Mouse (Mus musculus) ES-E14 (cell line): ENCODE results near the gene Bik. TPM values are rescaled to one million over a fixed set of nuclear protein-coding genes. Genes with fewer than 3 reads are reported as not detected.

Source experiments
- DNase-seq: peaks from one replicate; pipeline ENCODE4 v3.0.0-alpha.2; 2013; ENCODE audit warnings: low read depth, low spot score
- H3K27ac ChIP-seq: 2 replicates; pipeline ENCODE4 v1.5.1; 2012; ENCODE audit warnings: low read depth, mild to moderate bottlenecking, low read length, moderate library complexity, mixed read lengths; ENCODE audit not compliant: poor library complexity, insufficient read depth, severe bottlenecking
- H3K36me3 ChIP-seq: 2 replicates; pipeline ENCODE4 v1.6.1; 2012; ENCODE audit warnings: mild to moderate bottlenecking, low read length, moderate library complexity, mixed read lengths; ENCODE audit not compliant: control insufficient read depth, poor library complexity, insufficient read depth, severe bottlenecking
- H3K4me1 ChIP-seq, 2 experiments: fragments of 150-350 bp in 1 of 2; sonication (generic) in 1 of 2; 2 replicates each; pipeline ENCODE4 v1.6.1; 2012; ENCODE audit warnings: low read length in 2 of 2, mild to moderate bottlenecking in 1 of 2, mixed read lengths in 1 of 2; ENCODE audit not compliant: control insufficient read depth in 2 of 2, insufficient read depth in 2 of 2, poor library complexity in 1 of 2
- H3K4me3 ChIP-seq, 2 experiments: fragments of 150-350 bp in 1 of 2; sonication (generic) in 1 of 2; 2 replicates each; pipeline ENCODE4 v1.5.1; 2012; ENCODE audit warnings: low read length in 2 of 2, low read depth in 1 of 2, mild to moderate bottlenecking in 1 of 2, mixed read lengths in 1 of 2; ENCODE audit not compliant: insufficient read depth in 1 of 2, poor library complexity in 1 of 2, severe bottlenecking in 1 of 2
- H3K9ac ChIP-seq: 2 replicates; pipeline ENCODE4 v1.6.1; 2012; ENCODE audit warnings: low read depth, mild to moderate bottlenecking, low read length, mixed read lengths; ENCODE audit not compliant: poor library complexity, insufficient read depth, severe bottlenecking
- H3K9me3 ChIP-seq: fragments of 150-350 bp; sonication (generic); 2 replicates; pipeline ENCODE4 v1.6.1; 2012; ENCODE audit warnings: low read depth, mild to moderate bottlenecking, low read length; ENCODE audit not compliant: control insufficient read depth, insufficient read depth
- CHD2 ChIP-seq: IDR thresholded peaks from 2 replicates; pipeline ENCODE4 v1.6.1; 2014; ENCODE audit warnings: mild to moderate bottlenecking, low read depth, low read length, inconsistent platforms
- HCFC1 ChIP-seq: IDR thresholded peaks from 2 replicates; pipeline ENCODE4 v1.6.1; 2012; ENCODE audit warnings: low read length, inconsistent platforms, borderline replicate concordance; ENCODE audit not compliant: insufficient read depth
- MAFK ChIP-seq: IDR thresholded peaks from 2 replicates; pipeline ENCODE4 v1.6.1; 2014; ENCODE audit warnings: mild to moderate bottlenecking, low read depth, low read length, inconsistent platforms; ENCODE audit not compliant: insufficient read depth
- ZC3H11A ChIP-seq: IDR thresholded peaks from 2 replicates; pipeline ENCODE4 v1.6.1; 2012; ENCODE audit warnings: low read depth, mild to moderate bottlenecking, inconsistent platforms, low read length, borderline replicate concordance
- ZNF384 ChIP-seq: IDR thresholded peaks from 2 replicates; pipeline ENCODE4 v1.6.1; 2012; ENCODE audit warnings: low read depth, low read length, inconsistent platforms
- in situ Hi-C, 2 experiments: fragments of 600-800 bp; cut with MboI; formaldehyde crosslinking; loops; one replicate each; pipeline ENCODE4 v1.15.1; 2025; ENCODE audit warnings: low sequenced_read_pairs in 2 of 2, inconsistent platforms in 1 of 2; ENCODE audit not compliant: unreplicated experiment in 2 of 2
- total RNA-seq: library from RNA; depleted of rRNA; stranded (reverse); fragments of 300-350 nt; gene quantifications from 2 replicates; pipeline ENCODE4 v1.2.3, GENCODE M21; 2012; rRNA removed

Gene Bik
- total RNA-seq, 1 experiment = 2.5 TPM

- DNase-seq = no peak
- Histone ChIP-seq H3K4me1 (peaks cover 0 to 5% of the 10 kb centered on the region in 2 experiments; a peak in 1 of 4 replicates), H3K4me3 (peak overlapping the region; percentile 79 to 80), H3K27ac (no peak overlapping the region), H3K9ac (peak overlapping the region; percentile 91), H3K9me3 (no peaks in the 10 kb centered on the region), H3K36me3 (peaks cover 18% of the 10 kb centered on the region)
- in situ Hi-C loops = no loop called here
- TF ChIP-seq MAFK (no peak), HCFC1 (no peak), ZNF384 (no peak), CHD2 (no peak), ZC3H11A (no peak)
Observed at GRCm38 (mm10) chr15:83593702-83594512, 67.2 kb downstream of the Bik start.

Other genes starting within 250 kb of the Bik start
- gene Arfgap3, start 176.6 kb upstream of the Bik start, total RNA-seq = 10.8 and 13.5 TPM in 2 replicates
- 43.8 and 67.7 TPM in 2 replicates for gene Pacsin2, start 62.3 kb upstream of the Bik start, total RNA-seq
- gene Ttll1, start 16.0 kb upstream of the Bik start, total RNA-seq = 5.3 and 7.2 TPM in 2 replicates
- 43.4 and 44.7 TPM in 2 replicates for gene Tspo, start 36.7 kb downstream of the Bik start, total RNA-seq
- 24.3 and 30.9 TPM in 2 replicates for gene Mcat, start 36.9 kb downstream of the Bik start, total RNA-seq
- gene Ttll12, start 68.3 kb downstream of the Bik start, total RNA-seq = 32.2 and 45.5 TPM in 2 replicates
- gene Scube1, start 198.2 kb downstream of the Bik start, total RNA-seq = 1.6 and 1.7 TPM in 2 replicates